Mouse (Mus musculus) heart, embryonic 16.5 days (tissue): ENCODE results near the gene 4930564D02Rik. TPM values are rescaled to one million over a fixed set of nuclear protein-coding genes. Genes with fewer than 3 reads are reported as not detected.

Experiments
- ATAC-seq: fragments of 200-750 bp; cut with Nextera tagmentation; replicated peaks from 2 replicates; pipeline ENCODE4 v1.8.0; 2017; ENCODE audit warnings: moderate number of reproducible peaks; ENCODE audit not compliant: insufficient read depth, low FRiP score; ENCODE audit errors: extremely low read depth
- H3K27ac ChIP-seq: fragments of 300-500 bp; sonication (generic); 2 replicates; pipeline ENCODE4 v1.5.1; 2014; ENCODE audit warnings: mild to moderate bottlenecking, low read length, control low read depth, moderate library complexity
- H3K27me3 ChIP-seq: fragments of 300-500 bp; sonication (generic); 2 replicates; pipeline ENCODE4 v1.6.1; 2014; ENCODE audit warnings: low read length, mixed read lengths; ENCODE audit not compliant: control insufficient read depth, insufficient read depth
- H3K36me3 ChIP-seq: fragments of 300-500 bp; sonication (generic); 2 replicates; pipeline ENCODE4 v1.6.1; 2014; ENCODE audit not compliant: control insufficient read depth, insufficient read depth
- H3K4me1 ChIP-seq: fragments of 300-500 bp; sonication (generic); 2 replicates; pipeline ENCODE4 v1.6.1; 2014; ENCODE audit warnings: low read length, mixed read lengths; ENCODE audit not compliant: control insufficient read depth, insufficient read depth
- H3K4me2 ChIP-seq: fragments of 300-500 bp; sonication (generic); 2 replicates; pipeline ENCODE4 v1.6.1; 2014; ENCODE audit warnings: low read depth, mild to moderate bottlenecking, control low read depth, low read length
- H3K4me3 ChIP-seq: fragments of 300-500 bp; sonication (generic); 2 replicates; pipeline ENCODE4 v1.5.1; 2014; ENCODE audit warnings: mild to moderate bottlenecking, control low read depth, low read length
- H3K9ac ChIP-seq: fragments of 300-500 bp; sonication (generic); 2 replicates; pipeline ENCODE4 v1.6.1; 2014; ENCODE audit warnings: low read length, control low read depth
- H3K9me3 ChIP-seq: fragments of 300-500 bp; sonication (generic); replicated peaks from 2 replicates; pipeline ENCODE4 v1.6.1; 2016; ENCODE audit warnings: low read length; ENCODE audit not compliant: control insufficient read depth
- WGBS: fragments of 180-500 bp; shearing (Covaris S2); extraction: QIAGEN DNeasy Blood & Tissue Kit; methylation state at CpG from one replicate; pipeline ENCODE4 v1.1.7; 2014; 5-methylcytosine and 5-hydroxymethylcytosine counted together
- polyA plus RNA-seq: library from polyadenylated mRNA; unstranded; fragments of >200 nt; fragmentation: Nextera tagmentation; extraction: Ambion mirVana; gene quantifications from 2 replicates; pipeline ENCODE4 v1.2.1, GENCODE M21; 2015

Gene 4930564D02Rik
- polyA plus RNA-seq, 1 experiment from 2014 or later = not detected

DNA sequence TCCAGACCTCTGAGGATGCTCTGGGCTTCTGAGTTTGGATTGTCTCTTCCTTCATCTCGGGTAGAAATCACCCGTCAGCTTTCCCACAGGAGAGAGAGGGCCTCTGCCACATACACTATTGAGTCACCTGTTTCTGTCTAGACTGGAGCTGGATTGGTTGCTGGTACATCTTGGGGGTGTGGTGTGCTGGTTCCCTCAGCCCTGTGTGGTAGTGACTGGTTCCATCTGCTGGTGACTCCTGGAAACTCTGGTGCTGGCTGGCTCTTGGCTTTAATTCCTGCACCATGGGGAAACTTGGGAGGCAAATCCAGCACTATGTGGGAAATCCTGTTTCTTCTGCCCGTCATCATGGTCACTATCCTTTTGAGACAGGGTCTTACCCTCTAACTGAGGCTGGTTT is 24.3 kb downstream of the 4930564D02Rik start:
- Histone ChIP-seq H3K36me3 (no peaks in the 10 kb centered on the region), H3K27ac (no peak overlapping the region), H3K9ac (no peak overlapping the region), H3K9me3 (no peaks in the 10 kb centered on the region), H3K4me2 (no peak overlapping the region), H3K4me1 (no peaks in the 10 kb centered on the region), H3K4me3 (no peak overlapping the region), H3K27me3 (no peaks in the 10 kb centered on the region)
- WGBS = 23% methylated on average over 3 of the region's 3 CpGs
- peak; percentile 82 for ATAC-seq

DNA sequence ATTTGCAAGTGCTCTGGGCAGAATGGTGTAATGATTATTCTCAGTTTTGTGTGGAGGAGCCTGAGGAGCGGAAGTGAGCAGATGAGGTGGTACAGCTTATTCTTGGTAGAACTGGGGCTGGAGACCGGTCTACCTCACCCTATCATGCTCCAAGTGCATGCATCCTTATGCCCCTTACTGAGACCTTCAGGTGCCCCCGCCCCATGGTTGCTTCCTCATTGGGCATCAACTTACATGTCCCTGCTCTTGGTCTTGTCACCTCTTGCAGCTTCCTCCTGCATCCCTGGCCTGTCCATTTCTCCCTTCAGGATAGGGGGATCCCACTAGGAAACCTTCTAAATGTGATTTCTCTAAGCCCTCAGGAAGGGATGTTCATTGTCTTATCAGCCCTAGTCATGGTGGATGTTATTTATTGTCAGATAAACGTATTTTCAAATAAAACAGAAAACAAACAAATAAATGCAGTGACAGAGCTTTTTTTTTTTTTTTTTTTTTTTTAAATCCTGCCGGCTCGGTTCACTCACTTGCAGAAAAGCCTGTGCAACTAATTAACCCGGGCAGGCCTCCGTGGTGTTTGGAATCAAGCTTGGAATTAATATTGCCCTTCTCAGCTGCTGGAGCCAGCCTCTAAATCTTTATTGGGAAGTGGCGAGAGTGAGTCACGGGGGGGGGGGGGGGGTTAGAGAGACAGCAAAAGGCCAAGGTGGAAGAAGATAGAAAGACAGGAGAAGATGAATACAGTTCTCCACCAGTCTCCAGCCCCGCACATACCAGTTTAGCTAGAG is 26.3 kb downstream of the 4930564D02Rik start:
- 70% methylated on average over 11 of the region's 11 CpGs for WGBS
- ATAC-seq = no peak

DNA sequence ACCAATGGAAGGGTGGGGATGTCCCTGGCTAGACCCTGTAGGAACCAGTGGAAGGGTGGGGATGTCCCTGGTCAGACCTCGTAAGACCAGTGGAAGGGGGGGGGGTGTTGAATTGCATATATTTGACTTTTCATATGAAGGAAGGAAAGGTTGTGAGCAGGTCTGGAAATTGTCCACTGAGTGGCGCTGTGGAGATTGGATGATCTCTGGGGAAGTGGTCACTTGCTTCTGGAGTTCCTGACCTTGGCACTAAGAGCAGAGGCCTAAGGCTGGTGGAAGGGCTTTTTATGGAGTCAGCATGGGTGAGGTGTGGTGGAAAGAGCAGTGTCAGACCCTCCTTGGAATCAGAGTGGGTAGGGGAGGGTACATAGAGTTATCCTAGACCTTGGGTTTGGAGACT is 27.8 kb downstream of the 4930564D02Rik start:
- Histone ChIP-seq H3K9ac (no peak overlapping the region), H3K4me3 (no peak overlapping the region), H3K9me3 (no peaks in the 10 kb centered on the region), H3K4me2 (no peak overlapping the region), H3K27me3 (no peaks in the 10 kb centered on the region), H3K36me3 (no peaks in the 10 kb centered on the region), H3K4me1 (peaks cover 3% of the 10 kb centered on the region), H3K27ac (no peak overlapping the region)
- 64% methylated on average over 2 of the region's 2 CpGs for WGBS
- ATAC-seq = no peak

More for the DNA sequence above, 26.3 kb downstream of the 4930564D02Rik start:
- no peaks in the 10 kb centered on the region for H3K27me3 ChIP-seq
- no peak overlapping the region for H3K4me2 ChIP-seq
- H3K9me3 ChIP-seq = no peaks in the 10 kb centered on the region
- H3K4me3 ChIP-seq = no peak overlapping the region
- H3K36me3 ChIP-seq = no peaks in the 10 kb centered on the region
- no peaks in the 10 kb centered on the region for H3K4me1 ChIP-seq
- no peak overlapping the region for H3K9ac ChIP-seq
- no peak overlapping the region for H3K27ac ChIP-seq

DNA sequence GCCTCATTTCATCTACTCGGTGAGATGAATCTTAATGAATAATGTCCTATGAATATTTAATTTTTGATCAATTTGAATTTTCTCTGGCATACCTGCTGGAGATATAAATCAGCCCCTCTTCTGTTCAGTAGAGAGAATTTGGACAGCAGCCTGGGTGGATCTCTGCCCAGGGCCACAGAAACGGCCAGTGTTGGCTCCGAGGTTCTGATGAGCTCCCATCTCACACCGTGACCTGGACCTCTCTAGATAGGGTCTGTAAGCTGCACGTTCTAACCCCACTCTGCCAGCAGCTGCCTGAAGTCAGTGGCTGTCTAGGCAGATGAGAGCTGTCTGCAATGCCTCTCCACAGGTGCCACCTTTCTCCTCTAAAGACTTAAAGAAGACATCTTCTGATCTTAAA is 28.4 kb downstream of the 4930564D02Rik start:
- no peaks in the 10 kb centered on the region for H3K27me3 ChIP-seq
- no peaks in the 10 kb centered on the region for H3K9me3 ChIP-seq
- no peak overlapping the region for H3K27ac ChIP-seq
- H3K4me3 ChIP-seq = no peak overlapping the region
- ATAC-seq = no peak
- no peak overlapping the region for H3K9ac ChIP-seq
- no peaks in the 10 kb centered on the region for H3K36me3 ChIP-seq
- H3K4me2 ChIP-seq = no peak overlapping the region
- WGBS = 73% methylated on average over 5 of the region's 5 CpGs
- peaks cover 9% of the 10 kb centered on the region for H3K4me1 ChIP-seq

DNA sequence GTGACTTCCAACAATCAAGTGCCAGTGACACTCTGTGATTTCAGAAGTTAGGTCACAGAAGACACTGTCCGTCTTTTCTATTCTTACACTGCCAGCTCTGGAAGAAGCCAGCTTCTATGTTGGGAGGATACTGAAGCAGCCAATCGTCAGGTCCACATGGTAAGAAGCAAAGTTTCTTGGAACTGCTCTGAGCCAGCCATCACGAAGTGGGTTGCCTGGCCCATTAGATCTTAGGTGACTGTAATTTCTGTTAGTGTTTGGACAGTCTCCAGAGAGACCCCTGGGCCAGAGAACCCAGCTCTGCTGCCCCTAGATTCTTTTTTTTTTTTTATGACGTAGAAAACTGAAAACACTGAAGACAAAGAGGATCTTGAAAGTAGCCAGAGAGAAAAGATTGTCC is 30.9 kb downstream of the 4930564D02Rik start:
- Histone ChIP-seq H3K4me2 (no peak overlapping the region), H3K27ac (no peak overlapping the region), H3K9me3 (no peaks in the 10 kb centered on the region), H3K4me1 (peaks cover 10% of the 10 kb centered on the region), H3K9ac (no peak overlapping the region), H3K27me3 (no peaks in the 10 kb centered on the region), H3K4me3 (no peak overlapping the region), H3K36me3 (no peaks in the 10 kb centered on the region)
- no peak for ATAC-seq
- WGBS = 77% methylated on average over 4 of the region's 4 CpGs

DNA sequence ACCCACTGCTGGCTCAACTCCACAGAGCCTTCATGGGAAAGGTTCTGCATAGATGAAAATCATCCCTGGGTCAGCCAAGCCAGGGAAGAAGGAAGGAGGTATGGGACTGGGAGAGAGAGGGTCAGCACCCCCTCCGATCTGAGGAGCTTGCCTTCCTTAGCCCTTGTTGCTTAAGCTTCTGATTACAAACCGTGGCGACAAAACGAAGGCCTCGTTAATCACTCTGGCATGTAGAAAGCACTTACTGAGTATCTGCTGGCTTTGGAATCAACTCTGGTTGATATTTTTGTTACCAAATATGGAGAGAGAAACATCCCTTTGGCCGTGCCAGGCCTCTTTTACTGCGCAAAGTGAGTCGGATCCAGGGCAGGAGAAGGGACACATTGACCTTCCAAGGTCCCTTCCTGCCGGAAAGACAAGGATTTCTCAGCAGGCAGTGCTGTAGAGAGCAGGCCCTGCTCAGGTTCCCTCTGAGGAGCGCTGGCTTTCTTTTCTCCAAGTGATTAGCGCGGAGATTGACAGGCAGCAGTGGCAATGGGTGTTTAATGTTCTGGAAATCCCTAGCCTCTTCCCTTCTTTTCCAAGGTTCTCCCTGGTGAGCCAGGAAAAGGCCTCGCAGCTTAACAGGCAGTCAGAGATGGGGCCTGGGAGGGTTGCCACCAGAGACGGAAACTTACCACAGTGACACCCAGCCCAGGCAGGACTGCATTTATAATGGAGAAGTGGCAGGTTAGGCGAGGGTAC is 33.1 kb downstream of the 4930564D02Rik start:
- no peaks in the 10 kb centered on the region for H3K27me3 ChIP-seq
- ATAC-seq = no peak; the same call in 1 of the 2 replicates
- H3K36me3 ChIP-seq = no peaks in the 10 kb centered on the region
- H3K4me2 ChIP-seq = no peak overlapping the region
- peak overlapping the region; percentile 43 for H3K9ac ChIP-seq
- WGBS = 27% methylated on average over 15 of the region's 15 CpGs
- H3K4me1 ChIP-seq = peaks cover 11% of the 10 kb centered on the region
- H3K4me3 ChIP-seq = no peak overlapping the region
- no peaks in the 10 kb centered on the region for H3K9me3 ChIP-seq
- peak overlapping the region; percentile 56 for H3K27ac ChIP-seq

DNA sequence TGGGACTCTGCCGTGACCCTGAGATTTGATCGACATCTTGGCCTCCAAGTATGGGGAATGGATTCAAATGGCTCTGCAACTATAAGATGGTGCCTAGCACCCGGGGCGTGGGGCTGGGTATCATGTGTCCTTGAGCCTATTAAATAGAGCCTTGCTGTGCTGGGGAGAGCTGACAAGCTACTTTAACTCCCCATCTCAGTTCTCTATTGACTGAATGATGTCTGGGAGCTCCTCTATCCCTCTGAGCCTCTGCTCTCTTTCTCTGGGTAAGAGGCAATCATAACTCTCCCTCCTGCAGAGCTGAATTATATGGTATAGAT is 33.6 kb downstream of the 4930564D02Rik start:
- no peaks in the 10 kb centered on the region for H3K9me3 ChIP-seq
- H3K27me3 ChIP-seq = no peaks in the 10 kb centered on the region
- 80% methylated on average over 4 of the region's 4 CpGs for WGBS
- H3K27ac ChIP-seq = peak overlapping the region; percentile 56
- H3K9ac ChIP-seq = no peak overlapping the region
- no peak overlapping the region for H3K4me2 ChIP-seq
- H3K4me3 ChIP-seq = no peak overlapping the region
- no peak for ATAC-seq
- H3K4me1 ChIP-seq = peaks cover 12% of the 10 kb centered on the region
- H3K36me3 ChIP-seq = no peaks in the 10 kb centered on the region

DNA sequence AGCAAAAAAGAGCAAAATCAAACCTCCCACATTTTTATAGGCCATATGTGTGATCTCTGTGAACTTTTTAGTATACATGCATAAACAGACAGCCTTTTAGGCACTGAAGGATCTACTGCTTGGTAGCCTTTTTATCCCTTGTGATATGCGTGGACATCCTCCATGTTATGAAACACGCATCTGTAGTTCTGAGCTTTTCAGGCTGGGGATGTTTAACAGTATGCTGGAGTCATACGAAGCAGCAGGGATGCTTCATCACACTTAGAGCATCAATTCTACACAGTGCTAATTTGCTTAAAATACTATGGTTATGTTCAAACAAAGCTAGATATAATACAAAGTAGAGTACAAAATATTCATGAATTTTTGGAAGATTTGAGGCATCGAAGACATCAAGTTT is 39.2 kb downstream of the 4930564D02Rik start:
- H3K9me3 ChIP-seq = no peaks in the 10 kb centered on the region
- ATAC-seq = no peak
- H3K9ac ChIP-seq = no peak overlapping the region
- H3K27ac ChIP-seq = no peak overlapping the region
- H3K4me2 ChIP-seq = no peak overlapping the region
- WGBS = 90% methylated on average over 4 of the region's 4 CpGs
- 0 out of 2 replicates have a peak, but pooled peaks cover 2% of the 10 kb centered on the region for H3K4me1 ChIP-seq
- H3K27me3 ChIP-seq = no peaks in the 10 kb centered on the region; the same call in 1 of the 2 replicates
- H3K4me3 ChIP-seq = no peak overlapping the region
- no peaks in the 10 kb centered on the region for H3K36me3 ChIP-seq

DNA sequence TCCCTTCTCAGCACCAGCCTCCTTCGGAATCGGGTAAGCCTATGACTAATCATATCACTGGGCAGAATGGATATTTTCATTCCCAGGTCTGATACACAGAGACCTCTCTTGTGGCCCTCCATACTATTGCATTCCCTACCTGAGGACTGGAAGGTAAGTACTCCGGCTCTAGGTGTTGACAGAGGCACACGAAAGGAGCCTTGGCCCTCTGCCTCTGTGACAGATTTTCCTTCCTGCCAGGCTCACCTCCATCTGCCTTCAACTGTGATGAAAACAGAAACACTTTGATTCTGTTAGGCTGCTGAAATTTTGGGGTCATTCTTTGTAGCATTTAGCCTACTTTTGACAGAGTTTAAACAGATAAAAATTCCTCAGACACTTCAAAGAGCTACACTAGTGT is 47.2 kb downstream of the 4930564D02Rik start:
- Histone ChIP-seq H3K9me3 (no peaks in the 10 kb centered on the region; the same call in 1 of the 2 replicates), H3K4me1 (no peaks in the 10 kb centered on the region), H3K4me3 (no peak overlapping the region), H3K27me3 (no peaks in the 10 kb centered on the region), H3K36me3 (no peaks in the 10 kb centered on the region), H3K9ac (no peak overlapping the region), H3K4me2 (no peak overlapping the region), H3K27ac (no peak overlapping the region)
- ATAC-seq = no peak
- WGBS = 74% methylated on average over 4 of the region's 4 CpGs
